Mouse (Mus musculus) kidney, embryonic 15.5 days (tissue): Measurements from ENCODE around the gene Defb22. TPM values are rescaled to one million over a fixed set of nuclear protein-coding genes. Genes with fewer than 3 reads are reported as not detected.

Experiments used
- ATAC-seq: fragments of 200-750 bp; cut with Nextera tagmentation; replicated peaks from 2 replicates; pipeline ENCODE4 v1.8.0; 2017; ENCODE audit warnings: moderate TSS enrichment; ENCODE audit not compliant: low FRiP score
- H3K27ac ChIP-seq: fragments of 300-500 bp; sonication (generic); 2 replicates; pipeline ENCODE4 v1.5.1; 2015; ENCODE audit warnings: mild to moderate bottlenecking, inconsistent platforms
- H3K27me3 ChIP-seq: fragments of 300-500 bp; sonication (generic); 2 replicates; pipeline ENCODE4 v1.6.1; 2015; ENCODE audit warnings: inconsistent platforms
- H3K36me3 ChIP-seq: fragments of 300-500 bp; sonication (generic); 2 replicates; pipeline ENCODE4 v1.6.1; 2015; ENCODE audit warnings: inconsistent platforms
- H3K4me1 ChIP-seq: fragments of 300-500 bp; sonication (generic); 2 replicates; pipeline ENCODE4 v1.6.1; 2015; ENCODE audit warnings: inconsistent platforms
- H3K4me2 ChIP-seq: fragments of 300-500 bp; sonication (generic); 2 replicates; pipeline ENCODE4 v1.6.1; 2015; ENCODE audit warnings: moderate library complexity, mild to moderate bottlenecking, inconsistent platforms
- H3K4me3 ChIP-seq: fragments of 300-500 bp; sonication (generic); replicated peaks from 2 replicates; pipeline ENCODE4 v1.5.1; 2015; ENCODE audit warnings: mild to moderate bottlenecking, inconsistent platforms
- H3K9ac ChIP-seq: fragments of 300-500 bp; sonication (generic); 2 replicates; pipeline ENCODE4 v1.6.1; 2015; ENCODE audit warnings: mild to moderate bottlenecking, inconsistent platforms
- H3K9me3 ChIP-seq: fragments of 300-500 bp; sonication (generic); replicated peaks from 2 replicates; pipeline ENCODE4 v1.6.1; 2016; ENCODE audit warnings: inconsistent platforms
- WGBS: fragments of 180-500 bp; shearing (Covaris S2); methylation state at CpG from one replicate; pipeline ENCODE4 v1.1.7; 2015; ENCODE audit warnings: mixed read lengths; 5-methylcytosine and 5-hydroxymethylcytosine counted together
- polyA plus RNA-seq: library from polyadenylated mRNA; unstranded; fragments of >200 nt; fragmentation: Nextera tagmentation; extraction: Ambion mirVana; gene quantifications from 2 replicates; pipeline ENCODE4 v1.2.1, GENCODE M21; 2015

Defb22 gene
- polyA plus RNA-seq, 1 experiment from 2014 or later, result not detected

DNA sequence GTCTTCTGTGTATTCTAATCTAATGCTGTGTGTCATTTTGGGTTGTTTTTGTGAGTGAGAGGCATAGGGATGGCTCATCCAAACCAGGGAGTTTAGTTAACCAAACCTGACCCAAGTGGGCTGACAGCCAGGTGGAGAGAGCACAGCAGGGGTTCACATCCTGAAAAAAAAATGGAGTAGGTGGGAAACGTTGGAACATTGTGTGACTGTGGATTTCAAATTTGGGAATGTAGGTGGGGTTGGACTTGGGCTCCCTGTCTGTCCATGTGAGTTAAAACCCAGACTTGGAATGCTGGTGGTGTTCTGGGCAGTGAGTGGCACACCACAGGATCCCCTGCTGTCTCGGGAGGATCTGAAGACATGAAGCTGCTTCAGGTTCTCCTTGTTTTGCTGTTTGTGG is 13.2 kb downstream of the Defb22 start, which contains the start of gene Defb20:
Gene Defb20 (plus strand): TSS at position 301 of the 400 bp plus-strand sequence.
- Histone ChIP-seq H3K27ac (no peak within 1 kb of the TSS), H3K9me3 (no peaks in the 10 kb centered on the region), H3K36me3 (no peaks in the 10 kb centered on the region), H3K27me3 (no peaks in the 10 kb centered on the region), H3K4me1 (no peaks in the 10 kb centered on the region), H3K4me3 (no peak within 1 kb of the TSS), H3K4me2 (no peak within 1 kb of the TSS), H3K9ac (no peak within 1 kb of the TSS)
- no peak for ATAC-seq
- 57% methylated on average over 2 of the region's 2 CpGs for WGBS

DNA sequence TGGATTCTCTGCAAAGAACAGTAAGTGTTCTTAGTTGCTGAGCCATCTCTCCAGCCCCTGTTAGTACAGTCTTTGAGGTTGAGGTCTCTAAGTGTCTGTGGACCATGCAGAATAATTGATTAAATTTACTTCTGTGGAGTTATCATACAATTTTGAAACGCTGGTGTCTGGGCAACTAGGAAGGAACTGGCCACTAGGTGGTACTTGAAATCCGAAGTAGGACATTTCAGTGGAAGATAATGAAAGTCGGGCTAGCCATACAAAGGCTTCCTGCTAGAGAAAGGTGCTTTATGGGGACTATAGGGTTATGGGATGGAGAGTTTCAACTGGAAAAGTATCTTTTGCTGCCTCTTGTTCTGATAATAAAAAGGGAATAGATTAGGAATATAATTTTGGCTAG is 17.5 kb downstream of the Defb22 start:
- Histone ChIP-seq H3K27me3 (no peaks in the 10 kb centered on the region; the same call in 1 of the 2 replicates), H3K4me3 (no peak overlapping the region), H3K4me2 (no peak overlapping the region), H3K9ac (no peak overlapping the region), H3K27ac (no peak overlapping the region), H3K9me3 (no peaks in the 10 kb centered on the region), H3K36me3 (no peaks in the 10 kb centered on the region), H3K4me1 (no peaks in the 10 kb centered on the region)
- WGBS, result 32% methylated on average over 3 of the region's 3 CpGs
- ATAC-seq, result no peak

DNA sequence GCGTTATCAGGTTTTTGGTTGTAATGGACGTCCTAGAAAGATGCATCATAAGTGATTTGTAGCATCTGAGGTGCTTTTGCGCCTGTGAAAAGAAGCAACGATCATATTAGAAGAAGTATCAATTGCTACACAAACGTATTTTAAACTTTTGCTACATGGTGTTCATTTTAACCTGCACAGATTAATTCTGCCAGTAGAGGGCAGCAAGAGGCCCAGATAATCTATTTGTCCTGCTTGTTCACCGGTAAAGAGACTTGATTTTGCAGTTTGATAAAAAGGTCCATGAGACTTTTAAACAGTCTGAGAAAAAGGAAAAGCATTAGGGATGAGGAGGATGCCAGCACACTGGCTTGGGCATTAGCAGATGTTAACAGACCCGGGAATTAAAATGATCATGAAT is 19.0 kb downstream of the Defb22 start:
- WGBS, result 26% methylated on average over 7 of the region's 7 CpGs
- no peak overlapping the region for H3K4me3 ChIP-seq
- H3K36me3 ChIP-seq, result no peaks in the 10 kb centered on the region
- no peak for ATAC-seq
- no peaks in the 10 kb centered on the region for H3K4me1 ChIP-seq
- H3K9ac ChIP-seq, result no peak overlapping the region
- H3K27me3 ChIP-seq, result no peaks in the 10 kb centered on the region; the same call in 1 of the 2 replicates
- H3K4me2 ChIP-seq, result no peak overlapping the region
- H3K9me3 ChIP-seq, result no peaks in the 10 kb centered on the region
- no peak overlapping the region for H3K27ac ChIP-seq

DNA sequence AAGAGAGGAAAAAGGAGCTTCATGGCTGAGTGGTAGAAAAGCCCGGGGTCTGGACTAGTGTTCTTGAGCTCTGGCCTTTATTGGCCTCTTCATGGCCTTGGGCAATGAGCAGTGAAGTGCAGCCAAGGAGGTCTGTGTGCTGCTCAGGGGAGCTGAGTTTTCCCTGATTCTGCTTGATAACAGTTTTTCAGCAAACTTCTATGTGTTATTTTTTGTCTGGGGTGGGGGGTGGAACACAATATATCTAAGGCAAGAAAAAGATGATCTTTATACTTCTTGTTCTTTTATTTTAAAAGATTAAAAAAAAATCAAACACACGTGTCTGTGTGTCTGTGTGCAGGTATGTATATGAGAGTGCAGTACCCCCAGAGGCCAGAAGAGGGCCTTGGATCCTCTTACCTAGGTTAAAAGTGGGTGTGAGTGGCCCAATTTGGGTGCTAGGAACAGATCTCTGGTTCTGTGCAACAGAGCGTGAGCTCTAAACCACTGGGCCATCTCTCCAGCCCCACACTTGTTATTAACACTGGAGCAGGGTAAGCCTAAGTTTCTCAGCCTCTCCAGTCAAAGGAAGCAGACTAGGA is 25.3 kb downstream of the Defb22 start, which contains the start of gene Defb23:
Gene Defb23 (minus strand): TSS at position 51 of the 581 bp plus-strand sequence.
- no peaks in the 10 kb centered on the region for H3K36me3 ChIP-seq
- H3K27ac ChIP-seq, result no peak within 1 kb of the TSS
- no peak for ATAC-seq
- H3K9me3 ChIP-seq, result no peaks in the 10 kb centered on the region
- H3K4me1 ChIP-seq, result no peaks in the 10 kb centered on the region
- no peak within 1 kb of the TSS for H3K4me2 ChIP-seq
- H3K9ac ChIP-seq, result no peak within 1 kb of the TSS
- 79% methylated on average over 3 of the region's 3 CpGs for WGBS
- no peak within 1 kb of the TSS for H3K4me3 ChIP-seq
- no peaks in the 10 kb centered on the region for H3K27me3 ChIP-seq

DNA sequence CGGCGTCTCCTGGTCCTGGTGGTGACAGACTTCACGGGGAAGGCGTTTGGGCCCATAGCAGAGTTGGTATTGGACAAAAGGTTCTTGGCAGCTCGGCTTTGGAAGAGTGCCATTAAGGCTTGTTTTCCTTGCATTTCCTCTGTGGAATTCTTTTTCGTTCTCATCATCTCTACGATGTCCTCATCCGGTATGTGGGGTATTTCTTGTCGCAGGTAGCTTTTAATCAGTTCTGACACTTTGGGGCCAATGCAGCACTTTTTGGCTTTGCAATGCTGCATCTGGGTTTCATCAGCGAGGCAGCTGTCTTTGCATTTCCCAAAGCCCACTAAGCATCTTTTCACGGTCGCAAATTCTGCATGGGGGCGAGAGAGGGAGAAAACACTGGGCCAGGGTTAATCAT is 30.7 kb downstream of the Defb22 start:
- Histone ChIP-seq H3K27me3 (no peaks in the 10 kb centered on the region), H3K9me3 (no peaks in the 10 kb centered on the region), H3K9ac (no peak overlapping the region), H3K36me3 (no peaks in the 10 kb centered on the region), H3K27ac (no peak overlapping the region), H3K4me3 (no peak overlapping the region), H3K4me1 (no peaks in the 10 kb centered on the region; the same call in 1 of the 2 replicates), H3K4me2 (no peak overlapping the region)
- WGBS, result 52% methylated on average over 13 of the region's 13 CpGs
- no peak for ATAC-seq

DNA sequence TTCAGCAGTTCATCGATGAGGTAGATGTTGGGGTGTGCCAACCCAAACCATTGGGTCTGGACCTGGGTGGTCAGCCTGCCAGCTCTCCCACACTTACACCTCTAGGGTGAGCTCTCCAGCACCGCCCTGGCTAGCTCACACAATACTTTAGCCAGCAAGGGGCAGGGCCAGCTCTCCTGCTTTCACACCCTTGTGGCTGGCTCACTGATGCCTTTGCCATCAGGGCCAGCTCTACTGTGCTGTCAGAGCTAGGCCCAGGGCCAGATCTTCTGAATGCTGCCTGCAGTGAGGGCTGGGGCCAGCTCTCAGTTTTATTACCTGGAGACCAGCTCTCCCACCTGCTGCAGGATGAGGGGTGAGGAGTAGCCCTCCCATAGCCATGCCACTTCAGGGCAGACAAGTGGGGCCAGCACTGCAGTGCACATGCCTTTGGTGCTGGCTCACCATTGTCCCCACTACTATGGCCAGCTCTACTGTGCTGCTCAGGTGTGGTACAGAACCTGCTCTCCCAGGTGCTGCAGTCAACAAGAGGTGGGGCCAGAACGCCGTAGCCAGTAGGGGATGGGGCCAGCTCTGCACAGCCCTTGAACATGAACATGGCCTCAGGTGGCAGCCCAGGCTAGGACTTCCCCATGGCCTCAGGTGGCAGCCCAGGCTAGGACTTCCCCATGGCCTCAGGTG is 37.7 kb downstream of the Defb22 start:
- Histone ChIP-seq H3K9ac (no peak overlapping the region), H3K9me3 (no peaks in the 10 kb centered on the region), H3K27me3 (no peaks in the 10 kb centered on the region), H3K27ac (no peak overlapping the region), H3K36me3 (no peaks in the 10 kb centered on the region), H3K4me1 (peaks cover 25% of the 10 kb centered on the region), H3K4me2 (no peak overlapping the region), H3K4me3 (no peak overlapping the region)
- WGBS, result 76% methylated on average over 4 of the region's 4 CpGs
- ATAC-seq, result 0 out of 2 replicates have a peak, but pooled peaks have one; percentile 22

DNA sequence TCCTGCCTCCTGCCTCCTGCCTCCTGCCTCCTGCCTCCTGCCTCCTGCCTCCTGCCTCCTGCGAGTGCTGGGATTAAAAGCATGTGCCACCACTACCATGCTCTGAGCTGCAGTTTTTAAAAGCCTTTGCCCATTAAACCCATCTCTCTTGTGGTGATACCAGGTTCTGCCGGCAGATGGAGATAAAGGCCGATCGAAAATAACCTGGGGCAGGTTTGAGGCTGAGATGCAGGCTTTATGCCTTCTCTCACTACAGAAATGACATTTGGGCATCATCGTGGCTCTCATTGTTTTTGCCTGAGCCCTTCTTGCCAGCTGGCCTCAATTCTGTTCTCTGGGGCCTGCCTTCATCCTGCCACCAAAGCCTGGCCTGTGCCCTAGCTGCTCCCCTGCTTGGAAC is 39.7 kb downstream of the Defb22 start:
- Histone ChIP-seq H3K4me1 (peaks cover 30% of the 10 kb centered on the region), H3K27ac (no peak overlapping the region), H3K9me3 (no peaks in the 10 kb centered on the region), H3K4me2 (no peak overlapping the region), H3K36me3 (no peaks in the 10 kb centered on the region), H3K4me3 (no peak overlapping the region), H3K27me3 (no peaks in the 10 kb centered on the region), H3K9ac (no peak overlapping the region)
- 7% methylated on average over 5 of the region's 5 CpGs for WGBS
- no peak for ATAC-seq

DNA sequence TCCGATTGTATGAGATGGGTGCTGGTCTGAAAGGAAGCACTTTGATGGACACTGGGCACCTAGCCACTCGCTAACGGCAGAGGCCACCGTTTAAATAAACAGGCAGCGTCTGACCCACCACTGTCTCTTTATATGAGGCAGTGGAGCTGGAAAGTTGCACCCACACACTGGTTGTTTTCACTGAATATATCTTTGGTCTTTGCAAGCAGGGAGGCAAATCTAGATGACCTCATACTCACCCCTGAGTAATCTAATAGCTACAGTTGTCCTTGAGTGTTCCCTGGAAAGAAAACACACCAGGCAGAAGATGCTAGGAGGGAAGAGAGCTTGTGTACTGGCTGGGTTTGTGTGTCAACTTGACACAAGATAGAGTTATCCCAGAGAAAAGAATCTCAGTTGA is 42.5 kb downstream of the Defb22 start:
- 20% methylated on average over 5 of the region's 5 CpGs for WGBS
- peaks cover 42% of the 10 kb centered on the region for H3K4me1 ChIP-seq
- 0 out of 2 replicates have a peak, but pooled peaks cover 6% of the 10 kb centered on the region for H3K27me3 ChIP-seq
- no peaks in the 10 kb centered on the region for H3K9me3 ChIP-seq
- no peaks in the 10 kb centered on the region for H3K36me3 ChIP-seq
- 0 out of 2 replicates have a peak, but pooled peaks have one; percentile 19 for ATAC-seq
- H3K9ac ChIP-seq, result no peak overlapping the region
- no peak overlapping the region for H3K4me3 ChIP-seq
- no peak overlapping the region for H3K4me2 ChIP-seq
- peak overlapping the region; percentile 43 for H3K27ac ChIP-seq

DNA sequence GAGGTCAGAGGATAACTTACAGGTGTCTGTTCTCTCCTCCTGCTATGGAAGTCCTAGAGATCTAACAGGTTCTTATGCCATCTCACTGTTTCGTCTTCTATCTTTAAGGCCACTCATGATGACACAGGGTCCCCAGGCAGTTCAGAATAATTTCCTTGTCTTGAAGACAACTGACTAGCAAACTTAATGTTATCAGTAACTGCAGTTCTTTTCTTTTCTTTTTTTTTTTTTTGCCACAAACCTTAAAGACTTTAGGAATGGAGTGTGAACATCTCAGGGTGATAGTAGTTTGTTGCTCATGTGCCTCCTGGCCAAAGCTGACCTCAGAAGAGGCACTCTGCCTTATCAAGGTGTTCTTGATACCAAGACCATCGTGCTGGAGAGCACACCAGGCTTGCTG is 43.3 kb downstream of the Defb22 start:
- peaks cover 49% of the 10 kb centered on the region for H3K4me1 ChIP-seq
- no peak for ATAC-seq
- no peaks in the 10 kb centered on the region for H3K36me3 ChIP-seq
- H3K4me3 ChIP-seq, result no peak overlapping the region
- H3K27ac ChIP-seq, result no peak overlapping the region
- no peak overlapping the region for H3K4me2 ChIP-seq
- no peak overlapping the region for H3K9ac ChIP-seq
- 73% methylated on average over 2 of the region's 2 CpGs for WGBS
- no peaks in the 10 kb centered on the region for H3K9me3 ChIP-seq
- 0 out of 2 replicates have a peak, but pooled peaks cover 6% of the 10 kb centered on the region for H3K27me3 ChIP-seq

DNA sequence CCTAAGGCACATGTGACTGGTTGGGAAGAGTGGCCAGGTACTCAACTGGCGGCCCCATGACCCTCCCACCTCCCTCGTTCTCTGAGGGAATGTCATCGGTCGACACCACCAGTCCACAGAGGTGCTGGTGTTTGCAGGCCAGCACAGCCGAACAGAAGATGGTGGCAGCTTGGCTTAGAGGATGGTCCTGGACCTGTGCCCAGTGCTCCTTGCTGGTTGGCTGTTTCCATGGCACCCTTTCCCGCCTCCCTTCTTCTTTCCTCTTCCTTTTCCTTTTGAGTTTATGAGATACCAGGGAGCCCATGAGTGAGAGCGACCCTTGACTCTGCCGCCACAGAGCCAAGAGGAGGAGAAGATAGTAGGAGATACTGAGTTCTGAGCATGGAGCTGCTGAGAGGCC is 46.7 kb downstream of the Defb22 start:
- WGBS, result 88% methylated on average over 8 of the region's 8 CpGs
- no peaks in the 10 kb centered on the region for H3K9me3 ChIP-seq
- no peaks in the 10 kb centered on the region for H3K36me3 ChIP-seq
- no peak overlapping the region for H3K4me2 ChIP-seq
- H3K27ac ChIP-seq, result peak overlapping the region; percentile 42; the same call in 1 of the 2 replicates
- no peak overlapping the region for H3K4me3 ChIP-seq
- peaks cover 34% of the 10 kb centered on the region for H3K4me1 ChIP-seq
- no peak overlapping the region for H3K9ac ChIP-seq
- H3K27me3 ChIP-seq, result peaks cover 7% of the 10 kb centered on the region; the same call in 1 of the 2 replicates
- ATAC-seq, result no peak

DNA sequence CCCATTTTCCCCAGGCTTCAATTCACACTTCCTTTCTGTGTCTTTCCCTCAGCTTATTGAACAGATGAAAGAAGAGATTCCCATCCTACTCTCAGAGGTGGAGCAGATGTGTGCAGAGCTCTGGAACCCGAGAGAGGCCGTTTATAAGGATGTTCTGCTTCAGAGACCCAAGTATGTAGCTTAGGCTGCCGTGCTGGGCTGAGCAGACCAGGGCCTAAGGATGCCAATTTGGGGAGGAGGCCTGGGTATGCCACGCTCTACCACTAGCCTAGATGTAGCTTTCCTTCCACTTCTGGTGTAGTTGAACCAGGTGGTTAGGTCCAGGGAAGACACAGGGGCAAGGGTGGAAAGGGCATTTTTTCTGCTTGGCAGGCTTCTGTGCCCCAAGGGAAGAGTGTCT is 47.6 kb downstream of the Defb22 start:
- peaks cover 29% of the 10 kb centered on the region for H3K4me1 ChIP-seq
- ATAC-seq, result peak; percentile 47; the same call in 1 of the 2 replicates
- no peak overlapping the region for H3K4me2 ChIP-seq
- H3K36me3 ChIP-seq, result no peaks in the 10 kb centered on the region
- WGBS, result 37% methylated on average over 4 of the region's 4 CpGs
- H3K27ac ChIP-seq, result peak overlapping the region; percentile 42
- no peak overlapping the region for H3K9ac ChIP-seq
- no peaks in the 10 kb centered on the region for H3K9me3 ChIP-seq
- no peak overlapping the region for H3K4me3 ChIP-seq
- peaks cover 9% of the 10 kb centered on the region; the same call in 1 of the 2 replicates for H3K27me3 ChIP-seq

DNA sequence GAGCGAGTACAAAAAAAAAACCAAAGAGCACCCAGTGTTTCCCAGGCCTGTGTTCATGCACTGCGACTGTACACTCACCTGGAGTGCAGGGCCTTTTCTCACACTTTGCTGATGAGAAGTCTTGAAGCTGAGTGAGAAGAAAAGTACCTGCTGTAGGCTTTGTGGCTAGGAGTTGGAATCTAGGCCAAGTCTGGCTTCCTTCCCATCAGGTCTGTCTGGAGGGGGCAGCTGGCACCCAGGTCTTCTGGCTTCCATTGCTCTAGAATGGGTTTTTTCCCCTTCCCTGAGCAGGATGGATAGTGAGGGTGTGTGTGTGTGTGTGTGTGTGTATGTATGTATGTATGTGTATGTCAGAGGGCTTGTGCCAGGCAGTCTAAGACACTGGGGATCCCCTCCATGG is 50.1 kb downstream of the Defb22 start:
- H3K4me2 ChIP-seq, result no peak overlapping the region
- no peaks in the 10 kb centered on the region for H3K9me3 ChIP-seq
- peaks cover 7% of the 10 kb centered on the region; the same call in 1 of the 2 replicates for H3K27me3 ChIP-seq
- H3K9ac ChIP-seq, result no peak overlapping the region
- H3K27ac ChIP-seq, result no peak overlapping the region
- H3K4me3 ChIP-seq, result no peak overlapping the region
- no peaks in the 10 kb centered on the region for H3K36me3 ChIP-seq
- ATAC-seq, result no peak
- WGBS, result 80% methylated on average over 2 of the region's 2 CpGs
- peaks cover 33% of the 10 kb centered on the region for H3K4me1 ChIP-seq
